Mouse (Mus musculus) cortical plate, adult 2 months (tissue): Measurements from ENCODE around the gene Nhlrc4. TPM values are rescaled to one million over a fixed set of nuclear protein-coding genes. Genes with fewer than 3 reads are reported as not detected.

Source experiments
- H3K27ac ChIP-seq: fragments of 200-500 bp; 2 replicates; pipeline ENCODE4 v1.5.1; 2012; ENCODE audit warnings: low read length, control low read depth, inconsistent platforms; ENCODE audit not compliant: insufficient read depth
- H3K4me1 ChIP-seq: fragments of 200-500 bp; 2 replicates; pipeline ENCODE4 v1.6.1; 2011; ENCODE audit warnings: low read length; ENCODE audit not compliant: control insufficient read depth, insufficient read depth
- H3K4me3 ChIP-seq: fragments of 200-500 bp; 2 replicates; pipeline ENCODE4 v1.5.1; 2011; ENCODE audit warnings: mild to moderate bottlenecking, low read length, control low read depth; ENCODE audit not compliant: insufficient read depth
- CTCF ChIP-seq: fragments of 200-500 bp; IDR thresholded peaks from 2 replicates; pipeline ENCODE4 v1.5.1; 2011; ENCODE audit warnings: mild to moderate bottlenecking, control low read depth, low read length; ENCODE audit not compliant: insufficient read depth; ENCODE audit errors: extremely low read depth
- POLR2A ChIP-seq: fragments of 200-500 bp; IDR thresholded peaks from 2 replicates; pipeline ENCODE4 v1.6.1; 2011; ENCODE audit warnings: mild to moderate bottlenecking, low read length, control low read depth; ENCODE audit not compliant: insufficient read depth; ENCODE audit errors: extremely low read depth
- polyA plus RNA-seq: library from polyadenylated mRNA; depleted of rRNA; stranded (reverse); fragments of >200 nt; gene quantifications from 2 replicates; pipeline ENCODE4 v1.2.3, GENCODE M21; 2012

The Nhlrc4 gene
- polyA plus RNA-seq, 1 experiment = 1.9 TPM

GRCm38 (mm10) chr17:25950706-25951105 is 5.9 kb upstream of the Nhlrc4 start:
- no peaks in the 10 kb centered on the region for H3K4me1 ChIP-seq
- H3K27ac ChIP-seq = no peak overlapping the region
- TF ChIP-seq POLR2A (no peak), CTCF (no peak)
- no peak overlapping the region for H3K4me3 ChIP-seq

- TF ChIP-seq POLR2A (no peak), CTCF (no peak)
- no peak overlapping the region for H3K4me3 ChIP-seq
- H3K27ac ChIP-seq = no peak overlapping the region
- no peaks in the 10 kb centered on the region for H3K4me1 ChIP-seq
Observed at GRCm38 (mm10) chr17:25949981-25950380, 5.2 kb upstream of the Nhlrc4 start.

- TF ChIP-seq CTCF = no peak
- TF ChIP-seq POLR2A = no peak
- no peak overlapping the region for H3K27ac ChIP-seq
- H3K4me3 ChIP-seq = no peak overlapping the region
Observed at GRCm38 (mm10) chr17:25948051-25948450, 3.3 kb upstream of the Nhlrc4 start.

GRCm38 (mm10) chr17:25947576-25947975 is 2.8 kb upstream of the Nhlrc4 start:
- no peaks in the 10 kb centered on the region for H3K4me1 ChIP-seq
- no peak overlapping the region for H3K27ac ChIP-seq
- TF ChIP-seq CTCF (no peak), POLR2A (no peak)
- no peak overlapping the region for H3K4me3 ChIP-seq

More at GRCm38 (mm10) chr17:25948051-25948450, 3.3 kb upstream of the Nhlrc4 start:
- no peaks in the 10 kb centered on the region for H3K4me1 ChIP-seq

GRCm38 (mm10) chr17:25946891-25947290 is 2.1 kb upstream of the Nhlrc4 start:
- TF ChIP-seq CTCF = no peak
- no peak overlapping the region for H3K4me3 ChIP-seq
- H3K4me1 ChIP-seq = no peaks in the 10 kb centered on the region
- no peak overlapping the region for H3K27ac ChIP-seq

- Histone ChIP-seq H3K4me1 (no peaks in the 10 kb centered on the region), H3K27ac (no peak overlapping the region), H3K4me3 (no peak overlapping the region)
- no peak for TF ChIP-seq POLR2A
- no peak for TF ChIP-seq CTCF
Observed at GRCm38 (mm10) chr17:25946349-25946748, 1.6 kb upstream of the Nhlrc4 start.

GRCm38 (mm10) chr17:25945517-25946155 is 875 bp upstream of the Nhlrc4 start:
- H3K27ac ChIP-seq = no peak overlapping the region
- no peak for TF ChIP-seq CTCF
- TF ChIP-seq POLR2A = no peak
- H3K4me1 ChIP-seq = peaks cover 3% of the 10 kb centered on the region; the same call in 1 of the 2 replicates
- H3K4me3 ChIP-seq = no peak overlapping the region

- H3K27ac ChIP-seq = no peak overlapping the region
Observed at GRCm38 (mm10) chr17:25943769-25944168, 992 bp downstream of the Nhlrc4 start.

GRCm38 (mm10) chr17:25943221-25943620 is 1.5 kb downstream of the Nhlrc4 start:
- no peak overlapping the region for H3K27ac ChIP-seq
- peaks cover 3% of the 10 kb centered on the region; the same call in 1 of the 2 replicates for H3K4me1 ChIP-seq
- H3K4me3 ChIP-seq = no peak overlapping the region
- no peak for TF ChIP-seq POLR2A
- no peak for TF ChIP-seq CTCF

More at GRCm38 (mm10) chr17:25943769-25944168, 992 bp downstream of the Nhlrc4 start:
- H3K4me1 ChIP-seq = peaks cover 3% of the 10 kb centered on the region; the same call in 1 of the 2 replicates
- H3K4me3 ChIP-seq = no peak overlapping the region
- TF ChIP-seq POLR2A (no peak), CTCF (no peak)

GRCm38 (mm10) chr17:25942597-25943151 is 2.1 kb downstream of the Nhlrc4 start:
- TF ChIP-seq CTCF (no peak), POLR2A (no peak)
- H3K4me3 ChIP-seq = no peak overlapping the region; the same call in 1 of the 2 replicates
- H3K27ac ChIP-seq = no peak overlapping the region
- H3K4me1 ChIP-seq = peaks cover 3% of the 10 kb centered on the region; the same call in 1 of the 2 replicates
